Mouse (Mus musculus): ENCODE measurements around the gene Tbca. TPM values are rescaled to one million over a fixed set of nuclear protein-coding genes. Genes with fewer than 3 reads are reported as not detected.

The Tbca gene
- 150 and 152 TPM in 2 replicates for polyA plus RNA-seq (2015; fragmentation: Nextera tagmentation; extraction: Ambion mirVana)

DNA sequence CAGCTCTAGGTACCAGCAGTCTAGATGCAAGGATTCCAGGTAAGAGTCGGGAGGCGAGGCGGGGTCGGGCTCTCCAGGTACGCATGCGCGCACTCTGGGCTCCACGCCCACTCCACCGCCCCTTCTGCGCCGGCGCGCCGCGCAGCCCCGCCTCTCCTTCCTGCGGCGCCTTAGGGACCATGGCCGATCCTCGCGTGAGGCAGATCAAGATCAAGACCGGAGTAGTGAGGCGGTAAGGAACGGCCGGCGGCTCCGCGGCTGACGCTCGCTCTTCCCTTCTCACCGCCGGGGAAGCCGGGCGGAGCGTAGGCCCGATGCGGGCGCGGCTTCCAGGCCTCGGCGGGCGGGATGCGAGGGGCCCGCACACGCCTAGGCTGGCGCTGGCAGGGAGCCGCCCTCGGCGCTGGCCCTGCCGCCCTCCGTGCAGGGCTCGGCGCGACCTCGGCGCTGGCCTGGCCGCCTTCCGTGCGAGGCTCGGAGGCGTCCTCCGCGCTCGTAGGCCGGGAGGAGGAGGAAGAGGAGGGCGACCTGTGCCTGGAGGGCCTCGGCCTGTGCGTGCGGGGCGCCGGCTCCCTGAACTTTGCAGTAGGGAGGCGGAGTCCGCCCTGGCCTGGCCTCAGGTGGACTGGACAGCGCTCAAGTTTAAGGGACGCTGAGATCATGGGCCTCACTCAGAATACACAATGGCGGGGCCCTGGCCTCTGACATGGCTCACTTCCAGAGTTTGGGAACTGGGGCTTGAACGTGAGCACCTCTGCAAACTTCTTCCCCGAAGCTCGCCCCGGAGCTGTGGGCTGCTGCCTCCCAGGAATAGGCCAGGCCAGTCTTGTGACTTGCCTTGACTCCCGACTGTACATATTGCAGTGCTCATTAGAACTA lies at the start of gene Tbca:
Tbca (plus strand) TSS at position 140 of the 879 bp plus-strand sequence.
- ATAC-seq (peak; percentile 94), DNase-seq (peak; percentile 93)
- no peak for TF ChIP-seq EP300 (IDR thresholded peaks at IDR 0.05; ENCODE audit: low read depth)
- no peak for TF ChIP-seq CTCF (IDR thresholded peaks at IDR 0.05; ENCODE audit: low read depth)
- Histone ChIP-seq H3K4me3 (ENCODE audit: low read depth, low read length) (peak within 1 kb of the TSS; percentile 82), H3K9me3 (ENCODE audit: low read length) (no peaks in the 10 kb centered on the region), H3K4me1 (ENCODE audit: insufficient read depth) (peaks cover 24% of the 10 kb centered on the region), H3K36me3 (replicated peaks; ENCODE audit: insufficient read depth, low read length) (no peaks in the 10 kb centered on the region), H3K27ac (ENCODE audit: low read depth) (peak within 1 kb of the TSS; percentile 92), H3K27me3 (ENCODE audit: insufficient read depth, low read length) (no peaks in the 10 kb centered on the region), H3K9ac (replicated peaks) (peak within 1 kb of the TSS; percentile 87), H3K4me2 (ENCODE audit: low read depth, low read length) (peak within 1 kb of the TSS; percentile 95)
- under 1% methylated on average over 74 of the region's 81 CpGs for WGBS (ENCODE audit: insufficient replicate concordance)

DNA sequence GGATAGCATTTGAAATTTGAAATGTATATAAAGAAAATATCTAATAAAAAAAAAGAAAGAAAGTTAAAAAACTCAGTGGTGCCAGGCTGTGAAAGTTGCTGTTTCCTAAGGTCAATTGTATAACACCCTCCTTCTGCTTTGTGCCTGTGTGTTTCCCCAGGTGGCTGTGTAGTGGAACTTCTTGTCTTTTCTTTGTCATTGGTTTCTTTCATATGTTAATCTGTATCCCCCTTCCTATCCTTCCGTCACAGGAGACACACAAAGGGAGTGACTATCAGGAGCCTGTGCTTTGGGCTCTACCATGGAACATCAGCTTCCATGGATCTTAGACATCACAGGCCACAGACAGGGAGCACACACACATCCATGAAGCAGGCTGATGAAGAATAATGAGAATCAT lies 43.5 kb upstream of the Tbca start:
- no peak overlapping the region for H3K4me3 ChIP-seq (ENCODE audit: low read depth, low read length)
- 64% methylated on average over 1 of the region's 1 CpGs for WGBS (ENCODE audit: insufficient replicate concordance)
- H3K27me3 ChIP-seq (ENCODE audit: insufficient read depth, low read length), result no peaks in the 10 kb centered on the region
- H3K9ac ChIP-seq (replicated peaks), result no peak overlapping the region
- DNase-seq (no peak), ATAC-seq (no peak)
- H3K9me3 ChIP-seq (ENCODE audit: low read length), result no peaks in the 10 kb centered on the region
- no peaks in the 10 kb centered on the region for H3K4me1 ChIP-seq (ENCODE audit: insufficient read depth)
- TF ChIP-seq EP300 (IDR thresholded peaks at IDR 0.05; ENCODE audit: low read depth), result no peak
- TF ChIP-seq CTCF (IDR thresholded peaks at IDR 0.05; ENCODE audit: low read depth), result no peak
- no peak overlapping the region for H3K4me2 ChIP-seq (ENCODE audit: low read depth, low read length)
- no peaks in the 10 kb centered on the region for H3K36me3 ChIP-seq (replicated peaks; ENCODE audit: insufficient read depth, low read length)
- H3K27ac ChIP-seq (ENCODE audit: low read depth), result no peak overlapping the region

DNA sequence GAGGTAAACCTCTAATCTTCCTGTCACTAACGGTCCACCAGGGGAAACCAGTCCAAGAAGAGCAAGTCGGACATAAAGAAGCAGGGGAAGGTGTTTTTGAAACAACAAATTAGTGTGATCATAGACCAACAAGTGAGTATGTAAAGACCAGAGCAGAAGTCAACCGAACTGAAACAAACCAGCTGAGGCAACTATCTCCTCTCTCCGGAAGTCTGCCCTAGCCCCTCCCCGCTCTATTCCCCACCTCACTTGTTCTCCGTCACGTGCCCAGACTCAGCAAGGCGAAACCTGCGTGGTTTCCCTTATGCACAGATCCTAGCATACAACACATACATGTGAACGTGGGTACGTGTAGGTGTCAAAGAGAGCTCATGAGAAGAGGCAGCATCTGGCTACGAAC lies 22.9 kb upstream of the Tbca start:
- 79% methylated on average over 12 of the region's 12 CpGs for WGBS (ENCODE audit: insufficient replicate concordance)
- 0 out of 2 replicates have a peak, but pooled peaks cover 2% of the 10 kb centered on the region for H3K4me1 ChIP-seq (ENCODE audit: insufficient read depth)
- no peak overlapping the region for H3K9ac ChIP-seq (replicated peaks)
- no peaks in the 10 kb centered on the region for H3K9me3 ChIP-seq (ENCODE audit: low read length)
- no peak for TF ChIP-seq EP300 (IDR thresholded peaks at IDR 0.05; ENCODE audit: low read depth)
- TF ChIP-seq CTCF (IDR thresholded peaks at IDR 0.05; ENCODE audit: low read depth), result no peak
- ATAC-seq, result no peak
- no peaks in the 10 kb centered on the region for H3K36me3 ChIP-seq (replicated peaks; ENCODE audit: insufficient read depth, low read length)
- H3K27ac ChIP-seq (ENCODE audit: low read depth), result no peak overlapping the region
- DNase-seq, result no peak
- no peak overlapping the region for H3K4me3 ChIP-seq (ENCODE audit: low read depth, low read length)
- no peak overlapping the region for H3K4me2 ChIP-seq (ENCODE audit: low read depth, low read length)
- H3K27me3 ChIP-seq (ENCODE audit: insufficient read depth, low read length), result no peaks in the 10 kb centered on the region

DNA sequence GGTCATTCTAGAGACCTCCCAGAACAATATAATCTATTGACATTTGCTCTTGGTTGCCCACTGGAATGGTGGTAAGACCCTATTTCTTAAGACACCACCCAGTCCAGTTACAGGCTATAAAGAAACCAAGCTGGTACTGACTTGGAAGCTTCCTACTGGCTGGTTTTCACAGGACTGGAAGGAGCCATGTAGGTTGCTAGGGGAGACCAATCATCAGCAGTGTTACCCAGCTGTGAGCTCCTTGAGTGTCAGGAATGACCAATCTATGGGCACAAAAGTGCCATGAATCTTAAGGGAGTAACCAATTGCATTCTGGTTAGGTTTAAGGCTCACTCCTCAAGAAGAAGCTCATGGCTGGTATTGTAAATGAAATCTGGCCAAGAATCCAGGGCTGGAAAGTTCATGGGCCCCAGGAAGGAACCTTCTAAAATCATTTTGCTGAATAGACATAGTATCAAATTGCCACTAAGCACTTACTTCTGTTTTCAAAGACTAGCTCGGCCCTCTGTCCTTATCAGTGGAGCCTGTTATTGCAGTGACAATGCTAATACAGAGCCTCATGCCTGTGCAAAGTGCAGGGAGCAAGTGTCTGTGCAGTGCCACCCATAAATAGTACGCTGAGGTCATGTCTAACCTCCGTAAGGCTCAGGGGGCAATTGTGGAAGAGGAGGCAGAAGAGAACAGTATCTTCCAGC lies 20.1 kb upstream of the Tbca start:
- TF ChIP-seq EP300 (IDR thresholded peaks at IDR 0.05; ENCODE audit: low read depth) (no peak), CTCF (IDR thresholded peaks at IDR 0.05; ENCODE audit: low read depth) (no peak)
- no peak overlapping the region for H3K27ac ChIP-seq (ENCODE audit: low read depth)
- no peak overlapping the region for H3K4me2 ChIP-seq (ENCODE audit: low read depth, low read length)
- H3K4me3 ChIP-seq (ENCODE audit: low read depth, low read length), result no peak overlapping the region
- 0 out of 2 replicates have a peak, but pooled peaks cover 2% of the 10 kb centered on the region for H3K4me1 ChIP-seq (ENCODE audit: insufficient read depth)
- H3K9me3 ChIP-seq (ENCODE audit: low read length), result no peaks in the 10 kb centered on the region
- no peak overlapping the region for H3K9ac ChIP-seq (replicated peaks)
- 34% methylated on average over 3 of the region's 3 CpGs for WGBS (ENCODE audit: insufficient replicate concordance)
- no peaks in the 10 kb centered on the region for H3K36me3 ChIP-seq (replicated peaks; ENCODE audit: insufficient read depth, low read length)
- no peak for DNase-seq
- peak; percentile 94 for ATAC-seq
- no peaks in the 10 kb centered on the region for H3K27me3 ChIP-seq (ENCODE audit: insufficient read depth, low read length)

DNA sequence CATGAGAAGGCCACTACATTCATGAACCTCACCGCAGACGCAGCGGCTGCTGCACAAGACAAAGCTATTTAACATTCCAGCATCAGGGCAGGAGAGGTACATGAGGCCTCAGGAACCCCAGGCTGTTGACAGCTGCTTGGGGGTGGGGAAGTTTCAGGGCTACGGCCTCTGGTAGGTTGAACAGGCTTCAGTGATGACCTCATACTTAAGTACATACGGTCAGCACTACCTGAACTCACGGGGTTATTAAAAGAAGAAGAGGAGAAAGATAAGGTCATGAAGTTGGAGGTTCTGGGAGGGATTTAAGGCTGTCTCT lies 19.6 kb upstream of the Tbca start:
- Histone ChIP-seq H3K9ac (replicated peaks) (no peak overlapping the region), H3K4me1 (ENCODE audit: insufficient read depth) (0 out of 2 replicates have a peak, but pooled peaks cover 2% of the 10 kb centered on the region), H3K4me3 (ENCODE audit: low read depth, low read length) (no peak overlapping the region), H3K36me3 (replicated peaks; ENCODE audit: insufficient read depth, low read length) (no peaks in the 10 kb centered on the region), H3K27me3 (ENCODE audit: insufficient read depth, low read length) (no peaks in the 10 kb centered on the region), H3K27ac (ENCODE audit: low read depth) (no peak overlapping the region), H3K4me2 (ENCODE audit: low read depth, low read length) (no peak overlapping the region), H3K9me3 (ENCODE audit: low read length) (no peaks in the 10 kb centered on the region)
- no peak for DNase-seq
- ATAC-seq, result peak; percentile 95
- TF ChIP-seq EP300 (IDR thresholded peaks at IDR 0.05; ENCODE audit: low read depth) (no peak), CTCF (IDR thresholded peaks at IDR 0.05; ENCODE audit: low read depth) (no peak)
- WGBS (ENCODE audit: insufficient replicate concordance), result 48% methylated on average over 6 of the region's 6 CpGs

DNA sequence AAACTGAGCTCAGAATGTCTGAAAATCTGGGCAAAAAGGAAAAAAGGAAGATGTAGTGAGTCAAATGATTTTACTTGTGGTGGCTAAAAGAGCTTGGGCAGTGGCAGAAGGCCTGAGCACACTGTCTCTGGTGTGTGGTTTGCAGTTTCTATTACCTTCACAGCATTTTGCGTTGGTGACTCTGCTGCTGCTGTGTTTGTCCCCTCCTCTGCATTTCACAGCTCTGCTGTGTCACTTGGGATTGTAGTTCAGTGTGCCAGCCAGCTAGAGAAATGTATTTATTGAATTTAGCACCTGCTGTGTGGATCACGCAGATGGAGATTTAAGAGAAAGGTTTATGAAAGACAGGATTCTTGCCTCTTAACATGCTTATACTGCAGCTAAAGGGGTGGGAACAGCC lies 1.8 kb upstream of the Tbca start:
- no peaks in the 10 kb centered on the region for H3K27me3 ChIP-seq (ENCODE audit: insufficient read depth, low read length)
- 78% methylated on average over 2 of the region's 2 CpGs for WGBS (ENCODE audit: insufficient replicate concordance)
- H3K27ac ChIP-seq (ENCODE audit: low read depth), result no peak overlapping the region
- H3K9ac ChIP-seq (replicated peaks), result no peak overlapping the region
- no peaks in the 10 kb centered on the region for H3K36me3 ChIP-seq (replicated peaks; ENCODE audit: insufficient read depth, low read length)
- no peak for DNase-seq
- TF ChIP-seq EP300 (IDR thresholded peaks at IDR 0.05; ENCODE audit: low read depth) (no peak), CTCF (IDR thresholded peaks at IDR 0.05; ENCODE audit: low read depth) (no peak)
- no peak overlapping the region for H3K4me3 ChIP-seq (ENCODE audit: low read depth, low read length)
- H3K4me2 ChIP-seq (ENCODE audit: low read depth, low read length), result no peak overlapping the region
- ATAC-seq, result no peak
- H3K9me3 ChIP-seq (ENCODE audit: low read length), result no peaks in the 10 kb centered on the region
- peaks cover 18% of the 10 kb centered on the region for H3K4me1 ChIP-seq (ENCODE audit: insufficient read depth)
